Mouse (Mus musculus) lung, postnatal 25 days (tissue): ENCODE measurements around the gene Insr.

Experiments used
- DNase-seq: peaks from one replicate; pipeline ENCODE4 v3.0.0; 2022; ENCODE audit warnings: low spot score

Gene Insr

GRCm38 (mm10) chr8:3273799-3274198 is 5.6 kb downstream of the Insr start:
- no peak for DNase-seq

GRCm38 (mm10) chr8:3267449-3267761 is 12.0 kb downstream of the Insr start:
- DNase-seq, result no peak

- DNase-seq, result no peak
Measured at GRCm38 (mm10) chr8:3266686-3267448, 12.6 kb downstream of the Insr start.

- no peak for DNase-seq
Measured at GRCm38 (mm10) chr8:3265182-3265581, 14.2 kb downstream of the Insr start.

GRCm38 (mm10) chr8:3262779-3263178 is 16.6 kb downstream of the Insr start:
- no peak for DNase-seq

GRCm38 (mm10) chr8:3261101-3261500 is 18.3 kb downstream of the Insr start:
- no peak for DNase-seq

- DNase-seq, result peak; percentile 34
Measured at GRCm38 (mm10) chr8:3260127-3260811, 19.1 kb downstream of the Insr start.

GRCm38 (mm10) chr8:3256147-3256940 is 23.1 kb downstream of the Insr start:
- DNase-seq, result no peak

- no peak for DNase-seq
Measured at GRCm38 (mm10) chr8:3255321-3255720, 24.1 kb downstream of the Insr start.

GRCm38 (mm10) chr8:3253179-3253578 is 26.2 kb downstream of the Insr start:
- DNase-seq, result no peak

- peak; percentile 77 for DNase-seq
Measured at GRCm38 (mm10) chr8:3252665-3253064, 26.8 kb downstream of the Insr start.

GRCm38 (mm10) chr8:3251101-3251500 is 28.3 kb downstream of the Insr start:
- peak; percentile 39 for DNase-seq

- peak; percentile 33 for DNase-seq
Measured at GRCm38 (mm10) chr8:3249886-3250285, 29.5 kb downstream of the Insr start.

- no peak for DNase-seq
Measured at GRCm38 (mm10) chr8:3248704-3249103, 30.7 kb downstream of the Insr start.

- no peak for DNase-seq
Measured at GRCm38 (mm10) chr8:3247129-3247528, 32.3 kb downstream of the Insr start.

GRCm38 (mm10) chr8:3243229-3243628 is 36.2 kb downstream of the Insr start:
- DNase-seq, result no peak

- DNase-seq, result no peak
Measured at GRCm38 (mm10) chr8:3240725-3241124, 38.7 kb downstream of the Insr start.

GRCm38 (mm10) chr8:3239641-3240040 is 39.8 kb downstream of the Insr start:
- DNase-seq, result no peak

- no peak for DNase-seq
Measured at GRCm38 (mm10) chr8:3238792-3239191, 40.6 kb downstream of the Insr start.

GRCm38 (mm10) chr8:3237319-3237718 is 42.1 kb downstream of the Insr start:
- DNase-seq, result no peak

GRCm38 (mm10) chr8:3236277-3236676 is 43.1 kb downstream of the Insr start:
- DNase-seq, result no peak

- no peak for DNase-seq
Measured at GRCm38 (mm10) chr8:3234569-3234968, 44.8 kb downstream of the Insr start.

- DNase-seq, result no peak
Measured at GRCm38 (mm10) chr8:3232601-3233000, 46.8 kb downstream of the Insr start.
